Mouse (Mus musculus) heart, postnatal 25 days (tissue): ENCODE measurements around the gene Stpg1. TPM values are rescaled to one million over a fixed set of nuclear protein-coding genes. Genes with fewer than 3 reads are reported as not detected.

ENCODE experiments used
- DNase-seq: peaks from one replicate; pipeline ENCODE4 v3.0.0; 2022; ENCODE audit warnings: low spot score
- intact Hi-C: fragments of 180-260 bp; cut with DNase I; formaldehyde crosslinking; loops from one replicate; pipeline ENCODE4 v1.15.1; 2025
- total RNA-seq, 2 experiments: library from RNA; stranded (reverse); gene quantifications; 2 replicates each; pipeline ENCODE4 v1.2.3; 2021

The Stpg1 gene
- total RNA-seq: not detected

- intact Hi-C loops: loop anchor here (2.0 kb wide), 1 partner anchor 60 kb away; no protein-coding TSS in a partner anchor
- peak; percentile 84 for DNase-seq
Observed at GRCm38 (mm10) chr4:135494521-135495396, at the start of gene Stpg1, which contains the start of gene Nipal3. Gene Stpg1, plus strand, starts transcription at chr4:135494790. Gene Nipal3, minus strand, starts transcription at chr4:135495038.

GRCm38 (mm10) chr4:135451360-135452015 is 43.1 kb upstream of the Stpg1 start:
- DNase-seq: no peak
- intact Hi-C loops: no loop called here

GRCm38 (mm10) chr4:135453164-135453563 is 41.4 kb upstream of the Stpg1 start:
- intact Hi-C loops: no loop called here
- no peak for DNase-seq

- intact Hi-C loops: no loop called here
- DNase-seq: no peak
Observed at GRCm38 (mm10) chr4:135453572-135453971, 41.0 kb upstream of the Stpg1 start.

GRCm38 (mm10) chr4:135463406-135463805 is 31.2 kb upstream of the Stpg1 start:
- intact Hi-C loops: no loop called here

GRCm38 (mm10) chr4:135477851-135478250 is 16.7 kb upstream of the Stpg1 start:
- intact Hi-C loops: no loop called here
- no peak for DNase-seq

More at GRCm38 (mm10) chr4:135463406-135463805, 31.2 kb upstream of the Stpg1 start:
- DNase-seq: no peak

GRCm38 (mm10) chr4:135480370-135480769 is 14.2 kb upstream of the Stpg1 start:
- DNase-seq: no peak
- intact Hi-C loops: no loop called here

GRCm38 (mm10) chr4:135485086-135485485 is 9.5 kb upstream of the Stpg1 start:
- DNase-seq: no peak
- intact Hi-C loops: no loop called here

GRCm38 (mm10) chr4:135486352-135486751 is 8.2 kb upstream of the Stpg1 start:
- DNase-seq: no peak
- intact Hi-C loops: no loop called here

- no peak for DNase-seq
- intact Hi-C loops: no loop called here
Observed at GRCm38 (mm10) chr4:135489256-135489655, 5.3 kb upstream of the Stpg1 start.

- intact Hi-C loops: no loop called here
- no peak for DNase-seq
Observed at GRCm38 (mm10) chr4:135493271-135493670, 1.3 kb upstream of the Stpg1 start.

- intact Hi-C loops: loop anchor here (2.0 kb wide), 1 partner anchor 59 kb away; no protein-coding TSS in a partner anchor
Observed at GRCm38 (mm10) chr4:135493691-135494520, 684 bp upstream of the Stpg1 start.

GRCm38 (mm10) chr4:135495397-135495791 is 804 bp downstream of the Stpg1 start:
- DNase-seq: no peak
- intact Hi-C loops: loop anchor here (2.0 kb wide), 1 partner anchor 61 kb away; no protein-coding TSS in a partner anchor

More at GRCm38 (mm10) chr4:135493691-135494520, 684 bp upstream of the Stpg1 start:
- no peak for DNase-seq

GRCm38 (mm10) chr4:135495810-135496209 is 1.2 kb downstream of the Stpg1 start:
- intact Hi-C loops: loop anchor here (2.0 kb wide), 1 partner anchor 61 kb away; no protein-coding TSS in a partner anchor
- no peak for DNase-seq

GRCm38 (mm10) chr4:135498136-135498535 is 3.5 kb downstream of the Stpg1 start:
- DNase-seq: no peak

GRCm38 (mm10) chr4:135499831-135500230 is 5.2 kb downstream of the Stpg1 start:
- no peak for DNase-seq
- intact Hi-C loops: no loop called here

More at GRCm38 (mm10) chr4:135498136-135498535, 3.5 kb downstream of the Stpg1 start:
- intact Hi-C loops: no loop called here

GRCm38 (mm10) chr4:135501587-135501986 is 7.0 kb downstream of the Stpg1 start:
- intact Hi-C loops: no loop called here

GRCm38 (mm10) chr4:135505794-135506193 is 11.2 kb downstream of the Stpg1 start:
- intact Hi-C loops: no loop called here
- DNase-seq: no peak

More at GRCm38 (mm10) chr4:135501587-135501986, 7.0 kb downstream of the Stpg1 start:
- DNase-seq: no peak

- intact Hi-C loops: loop anchor here (2.0 kb wide), 1 partner anchor 159 kb away; no protein-coding TSS in a partner anchor
- DNase-seq: no peak
Observed at GRCm38 (mm10) chr4:135507547-135508350, 13.2 kb downstream of the Stpg1 start.
